Mouse (Mus musculus): Measurements from ENCODE around the gene Lmln. TPM values are rescaled to one million over a fixed set of nuclear protein-coding genes. Genes with fewer than 3 reads are reported as not detected.
"Not testable (repeated sequence)": the region's sequence is repeated elsewhere in the genome, so short reads cannot be mapped to it uniquely, and the experiment has no call there.

Lmln gene
- polyA plus RNA-seq, 1 experiment from 2014 or later = 5.1 TPM

DNA sequence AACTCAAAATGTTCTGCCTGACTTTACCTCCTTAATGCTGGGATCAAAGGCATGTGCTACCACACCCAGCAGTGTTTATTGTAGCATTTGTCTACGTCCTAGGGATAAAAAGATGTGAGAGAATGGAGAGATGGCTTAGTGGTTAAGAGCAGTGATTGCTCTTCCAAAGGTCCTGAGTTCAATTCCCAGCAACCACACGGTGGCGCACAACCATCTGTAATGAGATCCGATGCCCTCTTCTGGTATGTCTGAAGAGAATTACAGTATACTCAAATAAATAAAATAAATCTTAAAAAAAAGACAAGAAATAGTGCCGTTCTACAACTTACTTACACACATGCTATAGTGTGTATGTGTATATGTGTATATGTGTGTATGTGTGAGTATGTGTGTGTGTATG is 105.2 kb downstream of the Lmln start:
- Histone ChIP-seq H3K27ac (replicated peaks) (no peak overlapping the region), H3K4me2 (no peak overlapping the region), H3K4me3 (replicated peaks) (no peak overlapping the region), H3K9ac (replicated peaks) (no peak overlapping the region), H3K9me3 (replicated peaks) (no peaks in the 10 kb centered on the region), H3K27me3 (replicated peaks) (no peaks in the 10 kb centered on the region), H3K4me1 (no peaks in the 10 kb centered on the region), H3K36me3 (no peaks in the 10 kb centered on the region)
- ATAC-seq (ENCODE audit: low FRiP score) = no peak
- WGBS = 46% methylated on average over 5 of the region's 5 CpGs

DNA sequence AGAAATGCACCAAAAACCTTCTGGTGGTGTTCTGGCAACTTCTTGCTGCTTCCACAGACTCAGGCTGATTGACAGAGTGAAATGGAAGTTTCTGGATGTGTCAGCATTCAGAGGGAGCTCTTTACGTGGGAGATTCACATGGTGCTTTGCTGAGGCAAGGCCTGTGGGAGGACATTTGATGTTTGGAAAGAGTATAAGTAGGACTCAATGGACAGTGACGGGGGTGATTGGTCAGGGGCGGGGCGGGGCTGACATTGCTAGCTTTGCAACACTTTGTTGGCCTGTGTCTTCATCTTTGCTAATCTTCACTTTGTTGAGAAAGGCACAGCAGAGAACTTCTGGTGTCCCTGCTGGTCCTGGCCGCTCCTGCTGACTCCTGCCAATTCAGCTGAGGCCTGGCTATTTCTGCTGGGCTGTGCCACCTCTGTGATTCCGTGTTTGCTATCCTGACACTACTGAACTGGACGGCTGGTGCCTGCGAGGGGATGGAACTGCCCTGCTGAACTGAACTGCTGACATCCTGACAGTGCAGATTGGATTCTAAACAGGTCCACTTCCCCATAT is 107.2 kb downstream of the Lmln start:
- 84% methylated on average over 8 of the region's 8 CpGs for WGBS
- H3K27ac ChIP-seq (replicated peaks) = no peak overlapping the region
- no peak for ATAC-seq (ENCODE audit: low FRiP score)
- H3K27me3 ChIP-seq (replicated peaks) = no peaks in the 10 kb centered on the region
- no peak overlapping the region for H3K4me2 ChIP-seq
- no peaks in the 10 kb centered on the region for H3K4me1 ChIP-seq
- H3K9me3 ChIP-seq (replicated peaks) = no peaks in the 10 kb centered on the region
- H3K36me3 ChIP-seq = no peaks in the 10 kb centered on the region
- no peak overlapping the region for H3K4me3 ChIP-seq (replicated peaks)
- no peak overlapping the region for H3K9ac ChIP-seq (replicated peaks)

DNA sequence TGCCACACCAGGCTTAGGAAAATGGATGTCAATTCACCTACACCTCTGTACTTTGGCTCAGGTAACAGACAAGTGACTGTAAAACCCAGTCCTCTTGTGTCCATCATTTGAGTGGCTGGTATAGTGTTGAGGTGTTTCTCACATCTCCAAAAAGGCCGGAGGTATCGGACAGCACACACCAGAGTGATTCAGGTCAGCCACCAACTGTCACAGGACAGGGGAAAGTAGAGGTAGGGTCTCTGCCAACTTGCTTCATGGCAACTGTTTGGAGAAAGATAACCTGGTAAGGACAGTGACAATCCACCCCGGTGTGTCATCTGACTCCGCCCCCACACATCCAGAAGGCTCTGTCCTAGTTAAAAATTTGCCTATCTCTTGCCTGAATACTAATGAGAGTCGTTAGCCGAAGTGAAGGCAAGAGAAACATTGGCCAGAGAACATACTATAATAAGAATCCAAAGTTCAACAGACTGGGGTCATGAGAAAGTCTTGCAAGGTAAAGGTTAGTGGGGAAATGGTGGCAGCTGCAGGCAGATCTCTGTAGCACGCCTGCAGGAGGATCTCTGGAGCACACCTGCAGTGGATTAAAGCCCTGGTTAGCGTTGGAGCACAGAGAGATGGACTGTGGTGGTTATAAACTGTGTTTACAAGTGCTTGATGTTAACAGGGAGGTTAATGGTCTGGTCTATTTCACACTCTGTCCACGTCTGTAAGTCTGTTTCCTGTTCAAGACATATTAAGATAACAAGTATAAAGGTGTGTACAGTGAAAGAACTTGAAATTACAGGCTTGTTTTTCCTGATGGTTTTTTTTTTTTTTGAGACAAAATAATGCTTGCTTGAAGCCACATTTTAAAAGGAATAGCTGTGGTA is 108.6 kb downstream of the Lmln start:
- H3K27ac ChIP-seq (replicated peaks) = no peak overlapping the region
- H3K4me1 ChIP-seq = no peaks in the 10 kb centered on the region
- H3K9me3 ChIP-seq (replicated peaks) = no peaks in the 10 kb centered on the region
- no peaks in the 10 kb centered on the region for H3K36me3 ChIP-seq
- no peak overlapping the region for H3K4me2 ChIP-seq
- no peak overlapping the region for H3K4me3 ChIP-seq (replicated peaks)
- H3K9ac ChIP-seq (replicated peaks) = no peak overlapping the region
- WGBS = 76% methylated on average over 9 of the region's 9 CpGs
- no peaks in the 10 kb centered on the region for H3K27me3 ChIP-seq (replicated peaks)
- no peak for ATAC-seq (ENCODE audit: low FRiP score)

DNA sequence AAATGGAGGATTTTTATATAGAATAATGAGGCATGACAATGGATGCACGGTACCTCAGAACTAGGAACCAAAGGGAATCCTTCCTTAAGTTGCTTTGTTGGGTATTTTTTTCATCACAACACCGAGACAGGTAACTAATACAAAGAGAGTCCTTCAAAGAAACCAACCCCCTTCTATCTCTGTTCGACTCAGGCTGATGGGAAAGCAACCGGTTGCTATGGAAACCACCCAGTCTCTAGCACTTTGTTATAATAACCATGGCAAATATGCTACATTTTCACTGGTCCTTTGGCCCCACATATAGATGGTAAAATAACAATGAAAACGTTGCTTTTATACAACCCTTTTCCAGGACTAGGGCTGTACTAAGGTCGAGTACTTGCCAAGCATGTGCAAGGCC is 109.5 kb downstream of the Lmln start:
- H3K4me3 ChIP-seq (replicated peaks) = no peak overlapping the region
- H3K4me2 ChIP-seq = no peak overlapping the region
- no peaks in the 10 kb centered on the region for H3K9me3 ChIP-seq (replicated peaks)
- H3K4me1 ChIP-seq = no peaks in the 10 kb centered on the region
- H3K9ac ChIP-seq (replicated peaks) = no peak overlapping the region
- no peaks in the 10 kb centered on the region for H3K27me3 ChIP-seq (replicated peaks)
- H3K27ac ChIP-seq (replicated peaks) = no peak overlapping the region
- no peak for ATAC-seq (ENCODE audit: low FRiP score)
- WGBS = 72% methylated on average over 6 of the region's 6 CpGs
- no peaks in the 10 kb centered on the region for H3K36me3 ChIP-seq

DNA sequence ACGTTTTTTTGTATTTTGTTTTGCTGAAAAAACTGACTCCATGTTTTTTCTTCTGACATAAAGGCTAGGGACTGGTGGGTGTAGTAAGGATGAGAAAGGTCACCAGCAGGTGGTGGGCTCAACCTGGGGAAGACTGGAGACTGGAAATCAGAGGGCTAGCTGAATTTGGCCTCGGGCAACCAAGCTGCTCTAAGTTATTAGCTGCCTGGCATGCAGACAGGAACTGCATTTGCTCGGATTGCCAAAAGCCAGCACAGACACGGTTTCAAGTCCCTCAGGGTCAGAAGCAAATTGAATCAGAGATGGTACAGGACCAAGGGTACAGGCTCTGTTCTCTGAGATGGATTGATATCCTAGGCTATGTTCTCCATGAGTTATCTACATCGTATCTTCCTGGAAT is 110.8 kb downstream of the Lmln start:
- Histone ChIP-seq H3K27me3 (replicated peaks) (no peaks in the 10 kb centered on the region), H3K36me3 (no peaks in the 10 kb centered on the region), H3K9me3 (replicated peaks) (no peaks in the 10 kb centered on the region), H3K4me2 (no peak overlapping the region), H3K27ac (replicated peaks) (no peak overlapping the region), H3K4me1 (peaks cover 1% of the 10 kb centered on the region), H3K4me3 (replicated peaks) (no peak overlapping the region), H3K9ac (replicated peaks) (no peak overlapping the region)
- ATAC-seq (ENCODE audit: low FRiP score) = no peak
- 69% methylated on average over 5 of the region's 5 CpGs for WGBS

DNA sequence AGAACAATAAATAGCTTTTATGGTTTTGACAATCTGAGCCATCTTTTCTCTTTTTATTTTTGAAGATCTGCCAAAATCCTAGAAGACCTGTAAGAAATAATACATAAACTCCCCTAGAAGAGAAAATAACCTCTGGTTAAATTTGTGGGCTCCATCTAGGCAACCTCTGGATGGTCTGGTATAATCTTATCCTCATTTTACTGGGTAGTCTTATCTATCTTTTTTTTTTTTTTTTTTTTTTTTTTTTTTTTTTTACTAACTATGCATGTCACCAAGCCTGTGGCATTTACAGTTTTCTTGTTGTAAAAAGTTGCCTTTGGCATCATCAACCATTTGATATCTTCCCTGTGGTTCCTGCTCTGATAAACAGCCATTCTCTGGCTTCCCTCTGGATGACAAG is 112.4 kb downstream of the Lmln start:
- Histone ChIP-seq H3K4me2 (no peak overlapping the region), H3K27ac (replicated peaks) (no peak overlapping the region), H3K9ac (replicated peaks) (no peak overlapping the region), H3K4me3 (replicated peaks) (no peak overlapping the region), H3K36me3 (no peaks in the 10 kb centered on the region), H3K4me1 (peaks cover 8% of the 10 kb centered on the region), H3K9me3 (replicated peaks) (no peaks in the 10 kb centered on the region), H3K27me3 (replicated peaks) (no peaks in the 10 kb centered on the region)
- ATAC-seq (ENCODE audit: low FRiP score) = no peak

DNA sequence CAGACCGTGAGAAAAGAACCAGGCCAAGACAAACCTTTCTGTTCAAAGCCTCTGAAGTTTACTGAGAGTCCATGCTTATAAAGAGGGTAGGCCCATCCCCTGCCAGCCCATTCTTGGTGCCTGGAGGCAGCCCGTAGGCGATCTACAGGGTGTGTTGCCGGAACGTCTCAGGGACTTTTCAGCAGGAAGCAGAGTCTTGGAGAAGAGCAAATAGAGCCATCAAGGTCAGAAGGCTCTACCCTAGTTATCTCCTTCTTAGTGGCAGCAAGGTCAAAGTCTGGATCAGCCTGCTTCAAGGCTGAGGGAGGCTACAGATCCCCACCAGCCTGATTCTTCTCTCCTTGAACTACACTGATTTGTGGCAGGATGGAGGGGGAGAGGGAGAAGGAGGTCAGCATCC is 114.5 kb downstream of the Lmln start:
- not testable (repeated sequence) for H3K9me3 ChIP-seq (replicated peaks); H3K4me2 ChIP-seq; H3K4me1 ChIP-seq; H3K36me3 ChIP-seq; H3K27me3 ChIP-seq (replicated peaks); H3K4me3 ChIP-seq (replicated peaks); H3K27ac ChIP-seq (replicated peaks); ATAC-seq (ENCODE audit: low FRiP score); H3K9ac ChIP-seq (replicated peaks)
- 91% methylated on average over 5 of the region's 5 CpGs for WGBS

MicroRNA genes within 50 kb of the gene (microRNA counts, 519-probe panel; counts per million panel counts)
- microRNA mmu-miR-1947 = not detected

Small RNAs within 50 kb of the gene (microRNA-seq; reads per million reads assigned to microRNA genes)
- gene Gm22231 (not detected), gene Mir1947 (3.3 reads per million, percentile 12 among the genes with 10 or more reads in this experiment)

Other genes starting within 250 kb of the Lmln start
- gene Fyttd1, start 185.0 kb upstream of the Lmln start, polyA plus RNA-seq (2015; fragmentation: Nextera tagmentation; extraction: Ambion mirVana) = 102 and 111 TPM in 2 replicates
- gene Rubcn, start 184.8 kb upstream of the Lmln start, polyA plus RNA-seq (2015; fragmentation: Nextera tagmentation; extraction: Ambion mirVana) = 31.2 and 31.9 TPM in 2 replicates
- gene Lrch3, start 148.4 kb upstream of the Lmln start, polyA plus RNA-seq (2015; fragmentation: Nextera tagmentation; extraction: Ambion mirVana) = 31.8 and 36.2 TPM in 2 replicates
- gene Iqcg, start 6.3 kb upstream of the Lmln start, polyA plus RNA-seq (2015; fragmentation: Nextera tagmentation; extraction: Ambion mirVana) = 5.0 and 5.4 TPM in 2 replicates
- gene Rpl35a, start 6.1 kb upstream of the Lmln start, polyA plus RNA-seq (2015; fragmentation: Nextera tagmentation; extraction: Ambion mirVana) = 514 and 554 TPM in 2 replicates
- gene Osbpl11, start 122.5 kb downstream of the Lmln start, polyA plus RNA-seq (2015; fragmentation: Nextera tagmentation; extraction: Ambion mirVana) = 15.7 and 16.2 TPM in 2 replicates
- gene Snx4, start 188.9 kb downstream of the Lmln start, polyA plus RNA-seq (2015; fragmentation: Nextera tagmentation; extraction: Ambion mirVana) = 80.6 and 84.2 TPM in 2 replicates

Data from neural tube, embryonic 15.5 days (tissue).